Mouse (Mus musculus) CH12.LX (cell line): Measurements from ENCODE around the gene Atp6v0a4. TPM values are rescaled to one million over a fixed set of nuclear protein-coding genes. Genes with fewer than 3 reads are reported as not detected.

ENCODE experiments used
- DNase-seq: peaks from one replicate; pipeline ENCODE4 v3.0.0-alpha.2; 2013; ENCODE audit errors: extremely low read depth
- H3K27ac ChIP-seq: 2 replicates; pipeline ENCODE4 v1.5.1; 2012; ENCODE audit warnings: low read depth, mild to moderate bottlenecking, control low read depth, moderate library complexity; ENCODE audit not compliant: insufficient read depth
- H3K27me3 ChIP-seq: replicated peaks from 2 replicates; pipeline ENCODE3; 2012; ENCODE audit warnings: inconsistent platforms
- H3K36me3 ChIP-seq, 2 experiments: replicated peaks in 1 of 2; 2 replicates each; pipeline versions ENCODE3 to v1.6.1; 2012; ENCODE audit warnings: inconsistent platforms in 1 of 2, low read length in 1 of 2, mild to moderate bottlenecking in 1 of 2, mixed read lengths in 1 of 2, moderate library complexity in 1 of 2; ENCODE audit not compliant: control insufficient read depth in 1 of 2, insufficient read depth in 1 of 2
- H3K4me1 ChIP-seq, 2 experiments: 2 replicates each; pipeline ENCODE4 v1.6.1; 2012; ENCODE audit warnings: inconsistent platforms in 1 of 2, moderate library complexity in 1 of 2; ENCODE audit not compliant: insufficient read depth in 2 of 2, control insufficient read depth in 1 of 2
- H3K4me2 ChIP-seq: 2 replicates; pipeline ENCODE4 v1.6.1; 2012; ENCODE audit warnings: low read depth, mild to moderate bottlenecking, control low read depth; ENCODE audit not compliant: poor library complexity, insufficient read depth, severe bottlenecking
- H3K4me3 ChIP-seq, 3 experiments: fragments of 150-350 bp in 1 of 3; sonication (generic) in 1 of 3; replicated peaks in 1 of 3; 2 replicates each; pipeline versions ENCODE3 to v1.5.1; 2011 to 2012; ENCODE audit warnings: low read depth in 2 of 3, low read length in 2 of 3, mild to moderate bottlenecking in 2 of 3, moderate library complexity in 2 of 3, control low read depth in 1 of 3, improper control_type of control experiment in 1 of 3, inconsistent platforms in 1 of 3, mixed read lengths in 1 of 3; ENCODE audit not compliant: poor library complexity in 1 of 3
- H3K79me2 ChIP-seq: replicated peaks from 2 replicates; pipeline ENCODE4 v1.6.1; 2012; ENCODE audit warnings: mild to moderate bottlenecking, moderate library complexity; ENCODE audit not compliant: control insufficient read depth, poor library complexity, insufficient read depth, severe bottlenecking; ENCODE audit errors: extremely low read depth
- H3K9ac ChIP-seq: 2 replicates; pipeline ENCODE4 v1.6.1; 2012; ENCODE audit warnings: low read depth, mild to moderate bottlenecking, control low read depth, moderate library complexity; ENCODE audit not compliant: insufficient read depth
- H3K9me3 ChIP-seq: replicated peaks from 2 replicates; pipeline ENCODE3; 2012; ENCODE audit warnings: low read length, inconsistent platforms, mixed read lengths
- E2F4 ChIP-seq: IDR thresholded peaks from 2 replicates; pipeline ENCODE4 v1.6.1; 2011; ENCODE audit warnings: low read depth, low read length, improper control_type of control experiment; ENCODE audit not compliant: insufficient replicate concordance
- ELF1 ChIP-seq: IDR thresholded peaks from 2 replicates; pipeline ENCODE4 v1.6.1; 2014; ENCODE audit warnings: low read depth, mild to moderate bottlenecking, inconsistent platforms, low read length, improper control_type of control experiment
- EP300 ChIP-seq: IDR thresholded peaks from 2 replicates; pipeline ENCODE4 v1.6.1; 2011; ENCODE audit warnings: low read length, improper control_type of control experiment
- ETS1 ChIP-seq: conservative IDR thresholded peaks from 2 replicates; pipeline ENCODE4 v1.6.1; 2012; ENCODE audit warnings: low read depth, mild to moderate bottlenecking, inconsistent platforms, low read length, improper control_type of control experiment, moderate library complexity
- GABPA ChIP-seq: IDR thresholded peaks from 2 replicates; pipeline ENCODE4 v1.6.1; 2012; ENCODE audit warnings: low read depth, low read length, improper control_type of control experiment, inconsistent platforms; ENCODE audit not compliant: insufficient replicate concordance
- HCFC1 ChIP-seq: IDR thresholded peaks from 2 replicates; pipeline ENCODE4 v1.6.1; 2012; ENCODE audit warnings: low read depth, mild to moderate bottlenecking, inconsistent platforms, low read length, improper control_type of control experiment
- JUN ChIP-seq: IDR thresholded peaks from 2 replicates; pipeline ENCODE4 v1.6.1; 2011; ENCODE audit warnings: low read depth, mild to moderate bottlenecking, low read length, improper control_type of control experiment, moderate library complexity; ENCODE audit not compliant: insufficient read depth
- JUND ChIP-seq: conservative IDR thresholded peaks from 2 replicates; pipeline ENCODE4 v1.6.1; 2011; ENCODE audit warnings: low read depth, low read length, improper control_type of control experiment
- KAT2A ChIP-seq: IDR thresholded peaks from 2 replicates; pipeline ENCODE4 v1.6.1; 2012; ENCODE audit warnings: low read length, improper control_type of control experiment, inconsistent platforms; ENCODE audit not compliant: insufficient replicate concordance
- MAFK ChIP-seq: IDR thresholded peaks from 2 replicates; pipeline ENCODE4 v1.6.1; 2011; ENCODE audit warnings: low read length, improper control_type of control experiment; ENCODE audit not compliant: insufficient replicate concordance
- MAZ ChIP-seq: IDR thresholded peaks from 2 replicates; pipeline ENCODE4 v1.6.1; 2012; ENCODE audit warnings: low read depth, mild to moderate bottlenecking, inconsistent platforms, low read length, improper control_type of control experiment, moderate library complexity
- MXI1 ChIP-seq: IDR thresholded peaks from 2 replicates; pipeline ENCODE4 v1.6.1; 2011; ENCODE audit warnings: mild to moderate bottlenecking, low read depth, low read length, improper control_type of control experiment
- NELFE ChIP-seq: IDR thresholded peaks from 2 replicates; pipeline ENCODE4 v1.6.1; 2011; ENCODE audit warnings: low read depth, low read length, improper control_type of control experiment
- SIN3A ChIP-seq: IDR thresholded peaks from 2 replicates; pipeline ENCODE4 v1.6.1; 2012; ENCODE audit warnings: low read length, improper control_type of control experiment, inconsistent platforms
- SMC3 ChIP-seq: IDR thresholded peaks from 2 replicates; pipeline ENCODE4 v1.6.1; 2011; ENCODE audit warnings: low read depth, low read length, improper control_type of control experiment
- USF1 ChIP-seq: IDR thresholded peaks from 2 replicates; pipeline ENCODE4 v1.6.1; 2014; ENCODE audit warnings: low read depth, mild to moderate bottlenecking, inconsistent platforms, low read length, improper control_type of control experiment
- ZKSCAN1 ChIP-seq: IDR thresholded peaks from 2 replicates; pipeline ENCODE4 v1.6.1; 2012; ENCODE audit warnings: low read depth, inconsistent platforms, low read length, improper control_type of control experiment, borderline replicate concordance
- ZNF384 ChIP-seq: IDR thresholded peaks from 2 replicates; pipeline ENCODE4 v1.6.1; 2012; ENCODE audit warnings: low read depth, low read length, improper control_type of control experiment, inconsistent platforms
- dilution Hi-C: fragments of 300-500 bp; cut with MboI; formaldehyde crosslinking; loops from 2 replicates; pipeline ENCODE4 v1.14.3; 2020; ENCODE audit warnings: low sequenced_read_pairs; ENCODE audit not compliant: extremely low pct_unique_long_range_greater_than_20kb, extremely low pct_ligation_motif_present
- in situ Hi-C: fragments of 300-500 bp; cut with MboI; formaldehyde crosslinking; loops from 3 replicates; pipeline ENCODE4 v1.14.3; 2019; ENCODE audit warnings: low sequenced_read_pairs, low pct_ligation_motif_present, low pct_unique_long_range_greater_than_20kb, mixed read lengths
- polyA plus RNA-seq: library from polyadenylated mRNA; unstranded; fragments of >175 nt; gene quantifications from 2 replicates; pipeline ENCODE4 v1.2.1, GENCODE M21; 2012; ENCODE audit warnings: low read depth; ENCODE audit not compliant: insufficient read length
- total RNA-seq, 2 experiments: library from RNA; depleted of rRNA; stranded (reverse); fragments of 300-350 nt in 1 of 2; fragments of >200 nt in 1 of 2; gene quantifications; 2 replicates each; pipeline ENCODE4 v1.2.3; 2012 to 2014

Atp6v0a4 gene
- total and polyA plus RNA-seq, 3 experiments = not detected

DNA sequence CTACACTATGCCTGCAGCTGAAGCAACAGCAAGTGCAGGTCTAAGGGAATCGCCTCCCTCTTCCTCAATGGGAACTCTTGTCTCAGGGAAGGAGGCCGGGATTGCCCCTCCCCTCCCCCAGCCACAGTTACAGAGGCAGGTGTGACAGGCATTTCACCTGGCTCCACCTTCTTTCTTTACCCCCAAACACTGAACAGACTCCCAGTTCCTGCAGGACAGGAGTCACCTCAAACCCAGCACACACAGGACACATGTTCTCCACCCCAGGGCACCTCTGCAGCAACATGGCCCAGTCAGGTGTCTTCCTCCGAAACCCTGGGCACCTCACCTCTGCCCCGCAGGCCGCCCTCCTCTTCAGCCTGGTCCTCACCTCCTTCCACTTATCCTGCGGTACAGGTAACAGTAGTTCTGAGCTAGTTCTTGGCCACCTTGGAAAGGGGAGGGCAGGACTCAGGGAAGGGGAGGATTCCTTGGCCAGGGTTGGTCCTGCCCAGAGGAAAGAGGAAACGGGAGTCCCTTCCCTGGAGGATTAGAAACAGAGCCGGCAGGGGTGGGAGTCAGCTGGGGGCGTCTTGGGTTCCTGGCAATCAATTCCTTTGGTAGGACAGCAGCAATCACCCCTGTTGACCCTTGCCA lies 15.1 kb downstream of the Atp6v0a4 start, which contains the start of gene Tmem213:
Gene Tmem213, plus strand, starts transcription at position 96 of the 636 bp plus-strand sequence.
- in situ Hi-C loops = no loop called here
- Histone ChIP-seq H3K4me3 (no peak within 1 kb of the TSS), H3K4me2 (no peak within 1 kb of the TSS)

DNA sequence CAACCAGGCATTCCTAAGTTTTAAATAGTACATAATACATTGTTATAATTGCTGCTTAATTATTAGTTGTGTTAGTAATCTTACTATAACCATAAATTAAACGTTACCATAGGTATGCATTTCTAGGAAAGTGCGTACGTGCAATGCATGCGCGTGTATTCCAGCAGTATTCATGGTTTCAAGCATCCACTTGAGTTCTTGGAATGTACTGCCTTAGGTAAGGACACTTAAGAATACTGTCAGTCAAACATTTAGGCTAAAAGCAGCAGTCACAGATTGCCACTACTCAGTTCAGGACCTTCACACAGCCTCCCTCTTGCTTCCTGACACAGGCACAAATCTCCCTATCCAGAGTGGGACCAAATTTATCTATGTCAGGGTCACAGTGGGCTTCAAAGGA lies 15.9 kb downstream of the Atp6v0a4 start:
- Histone ChIP-seq H3K27me3 (no peaks in the 10 kb centered on the region), H3K4me2 (no peak overlapping the region), H3K9ac (no peak overlapping the region), H3K4me3 (no peak overlapping the region), H3K4me1 (no peaks in the 10 kb centered on the region), H3K9me3 (no peaks in the 10 kb centered on the region), H3K27ac (no peak overlapping the region), H3K36me3 (no peaks in the 10 kb centered on the region), H3K79me2 (no peaks in the 10 kb centered on the region)
- TF ChIP-seq JUND = no peak
- TF ChIP-seq ELF1 = no peak
- DNase-seq = no peak
- dilution Hi-C loops = no loop called here
- in situ Hi-C loops = no loop called here

More for the DNA sequence above, 15.1 kb downstream of the Atp6v0a4 start, which contains the start of gene Tmem213:
- H3K4me1 ChIP-seq = no peaks in the 10 kb centered on the region
- no peak within 1 kb of the TSS for H3K27ac ChIP-seq
- dilution Hi-C loops = no loop called here
- H3K79me2 ChIP-seq = no peaks in the 10 kb centered on the region
- no peak for DNase-seq
- H3K9ac ChIP-seq = no peak within 1 kb of the TSS
- no peaks in the 10 kb centered on the region for H3K9me3 ChIP-seq
- no peaks in the 10 kb centered on the region for H3K36me3 ChIP-seq
- H3K27me3 ChIP-seq = no peaks in the 10 kb centered on the region
- TF ChIP-seq EP300 (no peak), MAFK (no peak), E2F4 (no peak), SIN3A (no peak), NELFE (no peak), MAZ (no peak), USF1 (no peak), SMC3 (no peak), ZKSCAN1 (no peak), MXI1 (no peak), HCFC1 (no peak), KAT2A (no peak), GABPA (no peak), ETS1 (no peak), ZNF384 (no peak), JUN (no peak)
